Mouse (Mus musculus) heart, postnatal 0 days (tissue): ENCODE data around the gene Litaf.

Source experiments
- CTCF ChIP-seq: IDR thresholded peaks from 2 replicates; pipeline ENCODE4 v1.5.1; 2016; ENCODE audit warnings: antibody characterized with exemption, control low read depth, low read depth
- EP300 ChIP-seq: IDR thresholded peaks from 2 replicates; pipeline ENCODE4 v1.6.1; 2016; ENCODE audit warnings: antibody characterized with exemption, low read depth

- TF ChIP-seq CTCF (no peak), EP300 (no peak)
Observed at GRCm38 (mm10) chr16:11012571-11013463, 53.1 kb downstream of the Litaf start.
